Mouse (Mus musculus): ENCODE measurements at regions not wholly inside any gene's neighbourhood (a gene's known extent, or its start where the extent isn't known, plus 50 kb on each side); places are given as distances from the start of the nearest gene placed in this dataset.

DNA sequence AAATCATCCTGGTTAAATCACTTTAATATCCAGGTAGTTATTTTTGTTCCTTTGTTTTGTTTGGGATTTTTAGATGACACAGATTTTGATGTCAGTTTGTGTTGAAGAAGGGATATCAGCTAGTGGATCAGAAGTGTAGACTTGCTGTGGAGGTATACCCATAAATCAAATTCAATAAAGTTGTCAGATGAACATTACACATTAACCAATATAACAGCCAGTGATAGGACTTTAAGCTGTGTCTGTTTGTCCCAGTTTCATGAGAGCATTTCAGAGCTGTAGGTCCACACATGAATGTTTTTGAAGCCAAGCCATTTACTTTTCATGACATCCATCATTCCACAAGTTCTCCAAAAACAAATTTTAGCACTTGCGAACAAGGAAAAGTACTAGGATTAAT, 1037.7 kb upstream of the Cited2 start:
- Histone ChIP-seq H3K4me3 (ENCODE audit: low read depth, low read length) (no peak overlapping the region), H3K36me3 (ENCODE audit: control insufficient read depth, insufficient read depth, low read length, poor library complexity, severe bottlenecking) (no peaks in the 10 kb centered on the region), H3K27me3 (ENCODE audit: control insufficient read depth, insufficient read depth, low read length, poor library complexity, severe bottlenecking) (no peaks in the 10 kb centered on the region), H3K4me1 (ENCODE audit: control insufficient read depth, insufficient read depth, low read length) (no peaks in the 10 kb centered on the region), H3K9me3 (replicated peaks; ENCODE audit: control insufficient read depth, insufficient read depth, low read length, poor library complexity, severe bottlenecking) (no peaks in the 10 kb centered on the region), H3K27ac (ENCODE audit: insufficient read depth, low read length) (no peak overlapping the region), H3K9ac (ENCODE audit: low read depth, poor library complexity, severe bottlenecking) (no peak overlapping the region)
- TF ChIP-seq EP300 (IDR thresholded peaks at IDR 0.05; ENCODE audit: insufficient read depth, low read depth, low read length) = no peak
- TF ChIP-seq POLR2A (IDR thresholded peaks at IDR 0.05; ENCODE audit: insufficient read depth, low read length) = no peak
- no peak for TF ChIP-seq CTCF (IDR thresholded peaks at IDR 0.05; ENCODE audit: low read depth, low read length)

DNA sequence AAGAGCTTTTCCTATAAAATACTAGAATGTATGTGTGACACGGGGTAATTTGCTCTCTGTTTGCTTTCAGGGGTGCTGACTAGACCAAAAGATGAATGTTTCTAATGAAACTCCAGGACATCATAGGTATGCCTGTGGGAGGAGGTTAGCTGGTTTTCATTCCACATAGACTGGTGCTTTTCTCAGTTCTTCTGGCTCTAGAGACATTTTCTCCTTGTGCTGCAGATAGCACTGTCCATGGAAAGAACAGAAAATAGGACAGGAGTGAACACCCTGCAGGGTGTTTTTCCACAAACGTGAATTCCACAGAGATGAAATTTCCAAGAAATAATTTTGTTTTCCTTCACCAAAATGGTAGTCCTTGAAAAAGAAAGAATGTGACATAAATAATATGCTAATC, 1016.0 kb upstream of the Cited2 start:
- no peaks in the 10 kb centered on the region for H3K27me3 ChIP-seq (ENCODE audit: control insufficient read depth, insufficient read depth, low read length, poor library complexity, severe bottlenecking)
- TF ChIP-seq POLR2A (IDR thresholded peaks at IDR 0.05; ENCODE audit: insufficient read depth, low read length) (no peak), CTCF (IDR thresholded peaks at IDR 0.05; ENCODE audit: low read depth, low read length) (no peak), EP300 (IDR thresholded peaks at IDR 0.05; ENCODE audit: insufficient read depth, low read depth, low read length) (no peak)
- no peak overlapping the region for H3K27ac ChIP-seq (ENCODE audit: insufficient read depth, low read length)
- no peaks in the 10 kb centered on the region for H3K36me3 ChIP-seq (ENCODE audit: control insufficient read depth, insufficient read depth, low read length, poor library complexity, severe bottlenecking)
- H3K9me3 ChIP-seq (replicated peaks; ENCODE audit: control insufficient read depth, insufficient read depth, low read length, poor library complexity, severe bottlenecking) = no peaks in the 10 kb centered on the region
- H3K9ac ChIP-seq (ENCODE audit: low read depth, poor library complexity, severe bottlenecking) = no peak overlapping the region
- no peaks in the 10 kb centered on the region for H3K4me1 ChIP-seq (ENCODE audit: control insufficient read depth, insufficient read depth, low read length)
- H3K4me3 ChIP-seq (ENCODE audit: low read depth, low read length) = no peak overlapping the region

DNA sequence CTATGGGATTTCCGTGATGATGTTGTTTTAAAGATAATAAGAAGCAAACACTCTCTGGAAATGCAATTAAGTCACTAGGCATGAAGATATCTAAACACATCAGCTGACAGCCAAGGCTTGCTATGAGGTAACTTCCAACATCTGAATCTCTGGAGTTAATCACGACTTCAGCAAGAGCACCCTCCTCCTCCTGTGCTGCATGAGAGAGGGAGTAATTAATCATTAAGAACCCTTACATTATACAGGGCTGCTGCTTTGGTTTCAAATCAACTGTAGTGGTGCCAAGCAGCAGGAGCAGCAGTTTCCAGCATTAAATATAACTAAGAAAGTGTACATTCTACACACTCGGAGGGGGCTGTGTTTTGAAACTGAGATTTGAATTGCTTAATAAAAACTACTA, 1009.9 kb upstream of the Cited2 start:
- H3K9ac ChIP-seq (ENCODE audit: low read depth, poor library complexity, severe bottlenecking) = no peak overlapping the region
- TF ChIP-seq POLR2A (IDR thresholded peaks at IDR 0.05; ENCODE audit: insufficient read depth, low read length) = no peak
- TF ChIP-seq CTCF (IDR thresholded peaks at IDR 0.05; ENCODE audit: low read depth, low read length) = no peak
- TF ChIP-seq EP300 (IDR thresholded peaks at IDR 0.05; ENCODE audit: insufficient read depth, low read depth, low read length) = no peak
- no peak overlapping the region for H3K27ac ChIP-seq (ENCODE audit: insufficient read depth, low read length)
- no peak overlapping the region for H3K4me3 ChIP-seq (ENCODE audit: low read depth, low read length)
- no peaks in the 10 kb centered on the region for H3K4me1 ChIP-seq (ENCODE audit: control insufficient read depth, insufficient read depth, low read length)
- H3K27me3 ChIP-seq (ENCODE audit: control insufficient read depth, insufficient read depth, low read length, poor library complexity, severe bottlenecking) = no peaks in the 10 kb centered on the region
- H3K36me3 ChIP-seq (ENCODE audit: control insufficient read depth, insufficient read depth, low read length, poor library complexity, severe bottlenecking) = no peaks in the 10 kb centered on the region
- no peaks in the 10 kb centered on the region for H3K9me3 ChIP-seq (replicated peaks; ENCODE audit: control insufficient read depth, insufficient read depth, low read length, poor library complexity, severe bottlenecking)

DNA sequence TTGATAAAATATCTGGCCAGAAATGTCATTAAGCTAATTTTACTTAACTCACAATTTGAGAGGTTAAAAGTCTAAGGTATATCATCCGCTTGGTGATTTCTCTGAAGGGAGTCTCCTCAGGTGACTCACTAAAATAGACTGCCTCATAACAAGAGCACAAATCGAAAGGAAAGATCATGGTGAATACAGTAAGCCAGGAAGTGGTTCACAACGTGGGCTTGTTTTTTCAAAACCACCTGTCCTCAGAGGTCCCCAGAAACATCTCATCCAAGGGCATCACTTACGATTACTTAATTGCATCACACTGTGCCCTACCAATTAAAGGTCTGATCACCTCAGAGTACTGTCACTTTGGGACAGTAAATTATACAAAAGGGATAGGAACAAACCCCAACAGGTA, 1009.0 kb upstream of the Cited2 start:
- TF ChIP-seq POLR2A (IDR thresholded peaks at IDR 0.05; ENCODE audit: insufficient read depth, low read length) = no peak
- TF ChIP-seq EP300 (IDR thresholded peaks at IDR 0.05; ENCODE audit: insufficient read depth, low read depth, low read length) = no peak
- no peak for TF ChIP-seq CTCF (IDR thresholded peaks at IDR 0.05; ENCODE audit: low read depth, low read length)
- Histone ChIP-seq H3K27ac (ENCODE audit: insufficient read depth, low read length) (no peak overlapping the region), H3K9me3 (replicated peaks; ENCODE audit: control insufficient read depth, insufficient read depth, low read length, poor library complexity, severe bottlenecking) (no peaks in the 10 kb centered on the region), H3K9ac (ENCODE audit: low read depth, poor library complexity, severe bottlenecking) (no peak overlapping the region), H3K27me3 (ENCODE audit: control insufficient read depth, insufficient read depth, low read length, poor library complexity, severe bottlenecking) (no peaks in the 10 kb centered on the region), H3K36me3 (ENCODE audit: control insufficient read depth, insufficient read depth, low read length, poor library complexity, severe bottlenecking) (no peaks in the 10 kb centered on the region), H3K4me1 (ENCODE audit: control insufficient read depth, insufficient read depth, low read length) (no peaks in the 10 kb centered on the region), H3K4me3 (ENCODE audit: low read depth, low read length) (no peak overlapping the region)

DNA sequence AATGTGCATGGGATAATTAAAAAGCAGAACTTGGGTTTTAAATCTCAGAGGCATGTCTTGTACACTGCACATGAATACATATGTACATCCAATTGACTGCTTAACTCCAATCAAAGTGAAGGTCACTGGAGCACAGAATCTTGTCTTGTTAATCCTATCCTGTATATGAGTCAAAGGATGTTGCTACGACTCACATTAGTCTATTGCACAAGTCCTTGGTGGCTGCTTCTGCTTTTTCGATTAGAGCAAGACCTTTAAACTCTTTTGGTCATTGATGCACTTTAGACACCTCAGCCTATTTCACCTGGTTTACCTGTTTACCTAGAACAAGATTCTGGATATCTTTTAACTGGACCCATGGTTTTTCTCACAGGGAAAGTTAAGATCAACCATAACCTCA, 1008.5 kb upstream of the Cited2 start:
- Histone ChIP-seq H3K4me3 (ENCODE audit: low read depth, low read length) (no peak overlapping the region), H3K9me3 (replicated peaks; ENCODE audit: control insufficient read depth, insufficient read depth, low read length, poor library complexity, severe bottlenecking) (no peaks in the 10 kb centered on the region), H3K27me3 (ENCODE audit: control insufficient read depth, insufficient read depth, low read length, poor library complexity, severe bottlenecking) (no peaks in the 10 kb centered on the region), H3K9ac (ENCODE audit: low read depth, poor library complexity, severe bottlenecking) (no peak overlapping the region), H3K4me1 (ENCODE audit: control insufficient read depth, insufficient read depth, low read length) (no peaks in the 10 kb centered on the region), H3K27ac (ENCODE audit: insufficient read depth, low read length) (no peak overlapping the region), H3K36me3 (ENCODE audit: control insufficient read depth, insufficient read depth, low read length, poor library complexity, severe bottlenecking) (no peaks in the 10 kb centered on the region)
- no peak for TF ChIP-seq CTCF (IDR thresholded peaks at IDR 0.05; ENCODE audit: low read depth, low read length)
- no peak for TF ChIP-seq EP300 (IDR thresholded peaks at IDR 0.05; ENCODE audit: insufficient read depth, low read depth, low read length)
- no peak for TF ChIP-seq POLR2A (IDR thresholded peaks at IDR 0.05; ENCODE audit: insufficient read depth, low read length)

DNA sequence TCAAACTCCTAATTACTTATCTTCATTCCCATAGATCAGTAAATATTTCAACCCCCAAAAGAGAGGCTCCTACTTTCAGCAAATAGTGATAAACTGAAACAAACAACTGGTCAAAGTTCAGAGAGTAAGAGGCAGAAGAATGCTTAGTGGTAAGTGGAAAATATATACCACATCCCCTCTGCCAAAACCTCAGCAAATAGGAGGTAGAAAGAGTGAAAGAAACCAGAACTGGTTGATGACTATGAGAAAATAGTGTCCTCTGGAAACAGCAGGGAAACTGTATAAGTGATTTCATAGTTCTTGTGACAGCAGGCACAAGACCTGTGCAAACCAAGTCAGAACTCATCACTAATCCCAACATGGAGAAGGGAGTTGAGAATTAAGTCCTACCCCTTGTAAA, 980.8 kb upstream of the Cited2 start:
- TF ChIP-seq CTCF (IDR thresholded peaks at IDR 0.05; ENCODE audit: low read depth, low read length) (no peak), EP300 (IDR thresholded peaks at IDR 0.05; ENCODE audit: insufficient read depth, low read depth, low read length) (no peak), POLR2A (IDR thresholded peaks at IDR 0.05; ENCODE audit: insufficient read depth, low read length) (no peak)
- Histone ChIP-seq H3K9ac (ENCODE audit: low read depth, poor library complexity, severe bottlenecking) (no peak overlapping the region), H3K4me1 (ENCODE audit: control insufficient read depth, insufficient read depth, low read length) (no peaks in the 10 kb centered on the region), H3K36me3 (ENCODE audit: control insufficient read depth, insufficient read depth, low read length, poor library complexity, severe bottlenecking) (no peaks in the 10 kb centered on the region), H3K27ac (ENCODE audit: insufficient read depth, low read length) (no peak overlapping the region), H3K4me3 (ENCODE audit: low read depth, low read length) (no peak overlapping the region), H3K9me3 (replicated peaks; ENCODE audit: control insufficient read depth, insufficient read depth, low read length, poor library complexity, severe bottlenecking) (no peaks in the 10 kb centered on the region), H3K27me3 (ENCODE audit: control insufficient read depth, insufficient read depth, low read length, poor library complexity, severe bottlenecking) (no peaks in the 10 kb centered on the region)

Measured in ES-Bruce4 (cell line).